Mouse (Mus musculus) myocyte (in vitro differentiated cells): Measurements from ENCODE around the gene Cfap61. TPM values are rescaled to one million over a fixed set of nuclear protein-coding genes. Genes with fewer than 3 reads are reported as not detected.

Source experiments
- H3K27me3 ChIP-seq: one replicate; pipeline ENCODE4 v1.6.1; 2011; ENCODE audit not compliant: control insufficient read depth, insufficient read depth, insufficient read length
- H3K36me3 ChIP-seq: one replicate; pipeline ENCODE4 v1.6.1; 2011; ENCODE audit not compliant: control insufficient read depth, insufficient read depth
- H3K4me2 ChIP-seq: one replicate; pipeline ENCODE4 v1.6.1; 2011; ENCODE audit warnings: low read depth, control low read depth
- H3K4me3 ChIP-seq: one replicate; pipeline ENCODE4 v1.5.1; 2011; ENCODE audit warnings: mild to moderate bottlenecking, control low read depth, moderate library complexity
- H3K79me2 ChIP-seq: one replicate; pipeline ENCODE4 v1.6.1; 2011; ENCODE audit not compliant: control insufficient read depth, insufficient read depth
- H3ac ChIP-seq: one replicate; pipeline ENCODE4 v1.6.1; 2011; ENCODE audit not compliant: control insufficient read depth, insufficient read length
- CEBPB ChIP-seq: IDR thresholded peaks from 2 replicates; pipeline ENCODE4 v1.6.1; 2011; ENCODE audit warnings: mild to moderate bottlenecking, moderate library complexity; ENCODE audit not compliant: poor library complexity, insufficient read depth, severe bottlenecking
- E2F4 ChIP-seq: IDR thresholded peaks from one replicate; pipeline ENCODE4 v1.6.1; 2011; ENCODE audit warnings: mild to moderate bottlenecking, control low read depth, moderate library complexity; ENCODE audit not compliant: insufficient read depth
- MAX ChIP-seq: IDR thresholded peaks from one replicate; pipeline ENCODE4 v1.6.1; 2011; ENCODE audit warnings: low read depth, mild to moderate bottlenecking, control low read depth
- MYOD1 ChIP-seq, 3 experiments: IDR thresholded peaks; one replicate each; pipeline ENCODE4 v1.6.1; 2011; ENCODE audit warnings: control low read depth in 2 of 3, low read depth in 2 of 3, mild to moderate bottlenecking in 2 of 3, moderate library complexity in 1 of 3; ENCODE audit not compliant: insufficient read length in 2 of 3, control insufficient read depth in 1 of 3
- MYOG ChIP-seq, 3 experiments: IDR thresholded peaks; one replicate each; pipeline ENCODE4 v1.6.1; 2011; ENCODE audit warnings: control low read depth in 2 of 3, low read depth in 2 of 3, mild to moderate bottlenecking in 2 of 3; ENCODE audit not compliant: insufficient read length in 2 of 3, control insufficient read depth in 1 of 3, insufficient read depth in 1 of 3
- POLR2A ChIP-seq: IDR thresholded peaks from one replicate; pipeline ENCODE4 v1.6.1; 2011; ENCODE audit warnings: low read depth, mild to moderate bottlenecking, control low read depth, moderate library complexity; ENCODE audit not compliant: insufficient read length
- POLR2AphosphoS2 ChIP-seq: IDR thresholded peaks from one replicate; pipeline ENCODE4 v1.6.1; 2011; ENCODE audit warnings: low read depth, control low read depth; ENCODE audit not compliant: insufficient read length
- REST ChIP-seq: IDR thresholded peaks from one replicate; pipeline ENCODE4 v1.6.1; 2011; ENCODE audit warnings: mild to moderate bottlenecking, control low read depth, moderate library complexity; ENCODE audit not compliant: insufficient read depth, insufficient read length
- SRF ChIP-seq: IDR thresholded peaks from one replicate; pipeline ENCODE4 v1.6.1; 2011; ENCODE audit warnings: low read depth; ENCODE audit not compliant: control insufficient read depth, insufficient read length
- TCF12 ChIP-seq: IDR thresholded peaks from one replicate; pipeline ENCODE4 v1.6.1; 2011; ENCODE audit warnings: mild to moderate bottlenecking, control low read depth; ENCODE audit not compliant: poor library complexity, insufficient read depth, severe bottlenecking
- TCF3 ChIP-seq: IDR thresholded peaks from one replicate; pipeline ENCODE4 v1.6.1; 2011; ENCODE audit warnings: low read depth, control low read depth; ENCODE audit not compliant: insufficient read length
- USF1 ChIP-seq: IDR thresholded peaks from one replicate; pipeline ENCODE4 v1.6.1; 2011; ENCODE audit warnings: low read depth, mild to moderate bottlenecking, control low read depth, moderate library complexity
- polyA plus RNA-seq: library from polyadenylated mRNA; unstranded; fragments of >200 nt; fragmentation: generic; extraction: Trizol; gene quantifications from one replicate; pipeline ENCODE4 v1.2.1, GENCODE M21; 2012; ENCODE audit warnings: missing spikeins

Cfap61 gene
- polyA plus RNA-seq, 1 experiment: 0.06 TPM

DNA sequence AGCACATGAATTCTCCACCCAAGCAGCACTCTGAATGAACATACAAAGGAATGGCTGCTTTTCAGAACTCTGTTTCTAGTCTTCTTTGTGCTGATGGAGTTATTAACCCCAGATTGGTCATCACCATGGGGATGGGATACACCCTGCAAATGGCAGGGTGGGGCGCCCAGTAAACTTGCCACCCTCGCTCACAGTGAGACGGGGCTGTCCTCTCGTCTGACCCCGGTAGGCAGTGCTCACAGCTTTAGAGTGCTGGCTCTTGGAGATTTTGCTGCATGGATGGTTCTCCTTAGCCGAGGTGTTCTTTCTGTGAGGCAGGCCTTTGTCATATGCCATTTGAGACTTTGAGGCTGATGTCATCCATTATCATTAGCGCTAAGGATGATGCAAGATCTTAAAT, 24.0 kb downstream of the Cfap61 start:
- Histone ChIP-seq H3K36me3 (no peaks in the 10 kb centered on the region), H3K4me2 (no peak overlapping the region), H3K79me2 (no peaks in the 10 kb centered on the region), H3ac (no peak overlapping the region), H3K4me3 (no peak overlapping the region), H3K27me3 (no peaks in the 10 kb centered on the region)
- no peak for TF ChIP-seq REST
- TF ChIP-seq TCF3: no peak
- TF ChIP-seq MYOD1 (IDR thresholded peaks at IDR 0.05; ENCODE audit: control insufficient read depth in 1 of 3, insufficient read length in 2 of 3, low read depth in 2 of 3): no peak
- no peak for TF ChIP-seq CEBPB
- no peak for TF ChIP-seq MYOG (IDR thresholded peaks at IDR 0.05; ENCODE audit: control insufficient read depth in 1 of 3, insufficient read depth in 1 of 3, insufficient read length in 2 of 3, low read depth in 2 of 3)
- no peak for TF ChIP-seq E2F4
- TF ChIP-seq USF1: no peak
- no peak for TF ChIP-seq POLR2A
- TF ChIP-seq TCF12: no peak
- TF ChIP-seq POLR2AphosphoS2: no peak
- TF ChIP-seq MAX: no peak
- TF ChIP-seq SRF: no peak

DNA sequence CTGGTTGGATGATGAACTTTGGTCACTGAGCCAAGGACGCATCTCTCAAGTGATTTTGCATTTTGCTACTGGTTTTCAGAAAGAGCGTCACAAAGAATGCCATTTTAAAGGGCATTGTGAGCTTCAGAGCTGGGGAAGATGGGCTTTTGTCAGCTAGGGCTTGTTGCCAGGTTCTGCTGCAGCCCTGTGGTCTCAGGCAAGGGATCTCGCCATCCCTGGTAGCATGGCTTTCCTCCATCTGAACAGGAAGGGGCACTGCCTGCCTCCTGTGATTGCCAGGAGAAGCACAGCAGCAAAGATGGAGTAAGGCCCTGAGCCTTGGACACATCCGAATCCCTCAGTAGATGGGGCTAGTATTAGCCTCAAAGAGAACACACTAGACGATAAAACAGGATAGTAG, 27.3 kb downstream of the Cfap61 start:
- Histone ChIP-seq H3K79me2 (no peaks in the 10 kb centered on the region), H3K36me3 (no peaks in the 10 kb centered on the region)

DNA sequence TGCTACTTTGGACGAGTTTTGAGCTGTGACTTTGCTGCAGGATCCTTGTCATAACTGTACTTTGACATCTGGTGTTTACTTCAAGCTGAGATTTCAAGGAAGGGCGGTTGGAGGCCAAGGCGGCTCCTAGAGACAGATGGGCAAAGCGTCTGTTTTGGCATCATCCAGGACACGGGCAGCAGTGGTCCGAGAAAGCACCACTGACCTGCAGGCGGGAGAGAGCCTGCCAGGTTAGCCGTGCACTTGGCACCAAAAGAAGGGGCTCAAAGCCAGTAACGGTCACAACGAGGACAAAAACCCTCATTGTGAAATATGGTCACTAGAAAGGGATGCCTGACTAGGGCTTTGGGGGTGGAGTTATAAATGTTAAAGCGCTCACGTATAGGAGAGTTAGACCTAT, 36.2 kb downstream of the Cfap61 start:
- no peaks in the 10 kb centered on the region for H3K79me2 ChIP-seq
- H3K27me3 ChIP-seq: peaks cover 7% of the 10 kb centered on the region
- no peak overlapping the region for H3ac ChIP-seq
- no peak overlapping the region for H3K4me3 ChIP-seq
- TF ChIP-seq POLR2AphosphoS2 (no peak), MYOG (IDR thresholded peaks at IDR 0.05; ENCODE audit: control insufficient read depth in 1 of 3, insufficient read depth in 1 of 3, insufficient read length in 2 of 3, low read depth in 2 of 3) (no peak), USF1 (no peak)
- H3K4me2 ChIP-seq: no peak overlapping the region
- no peaks in the 10 kb centered on the region for H3K36me3 ChIP-seq

More for the DNA sequence above, 27.3 kb downstream of the Cfap61 start:
- Histone ChIP-seq H3K4me3 (no peak overlapping the region), H3ac (no peak overlapping the region), H3K4me2 (no peak overlapping the region), H3K27me3 (no peaks in the 10 kb centered on the region)
- TF ChIP-seq SRF (no peak), E2F4 (no peak), TCF12 (no peak), TCF3 (no peak), REST (no peak), MYOG (IDR thresholded peaks at IDR 0.05; ENCODE audit: control insufficient read depth in 1 of 3, insufficient read depth in 1 of 3, insufficient read length in 2 of 3, low read depth in 2 of 3) (no peak), POLR2AphosphoS2 (no peak), POLR2A (no peak), MAX (no peak), MYOD1 (IDR thresholded peaks at IDR 0.05; ENCODE audit: control insufficient read depth in 1 of 3, insufficient read length in 2 of 3, low read depth in 2 of 3) (no peak), CEBPB (no peak), USF1 (no peak)

GRCm38 (mm10) chr2:145971237-145972010, 36.8 kb downstream of the Cfap61 start:
- H3K36me3 ChIP-seq: no peaks in the 10 kb centered on the region
- H3K4me3 ChIP-seq: no peak overlapping the region
- H3K4me2 ChIP-seq: no peak overlapping the region
- no peaks in the 10 kb centered on the region for H3K79me2 ChIP-seq
- TF ChIP-seq MAX: no peak
- TF ChIP-seq TCF12: no peak
- TF ChIP-seq POLR2A: no peak
- H3K27me3 ChIP-seq: peaks cover 7% of the 10 kb centered on the region
- H3ac ChIP-seq: no peak overlapping the region

- H3ac ChIP-seq: no peak overlapping the region
- H3K36me3 ChIP-seq: no peaks in the 10 kb centered on the region
- TF ChIP-seq TCF3 (no peak), POLR2AphosphoS2 (no peak), SRF (no peak), E2F4 (no peak), USF1 (no peak), REST (no peak), TCF12 (no peak), POLR2A (no peak), MAX (no peak), MYOG (IDR thresholded peaks at IDR 0.05; ENCODE audit: control insufficient read depth in 1 of 3, insufficient read depth in 1 of 3, insufficient read length in 2 of 3, low read depth in 2 of 3) (no peak), CEBPB (no peak), MYOD1 (IDR thresholded peaks at IDR 0.05; ENCODE audit: control insufficient read depth in 1 of 3, insufficient read length in 2 of 3, low read depth in 2 of 3) (no peak)
- peaks cover 7% of the 10 kb centered on the region for H3K27me3 ChIP-seq
- no peak overlapping the region for H3K4me3 ChIP-seq
- no peaks in the 10 kb centered on the region for H3K79me2 ChIP-seq
- no peak overlapping the region for H3K4me2 ChIP-seq
Measured at GRCm38 (mm10) chr2:145972571-145972970, 38.0 kb downstream of the Cfap61 start.
